In genomic region chr1:76737003-76737402, GRCm38 (mm10) we compare ENCODE assay signal across 21 mouse cellular contexts.
A peak's percentile ranks its signal among the peaks of the same experiment; 100 is the strongest.
DNase-seq lines count a peak whose midpoint lies in the region; ATAC-seq and TF ChIP-seq lines count a peak whose summit lies in the region.
"Had no signal": no experiment of that assay in that cellular context is flagged by ENCODE, and none has a peak within 500 bp of the region (broad histone marks: within the 10 kb centered on the region; RNA-seq: fewer than 3 reads in every experiment).

No protein-coding gene starts in this region.

- WGBS in limb, embryonic 12.5 days = 32% methylated on average over 1 of the region's 1 CpGs
- 52% methylated on average over 1 of the region's 1 CpGs for WGBS in midbrain, embryonic 11.5 days
- 55% methylated on average over 1 of the region's 1 CpGs for WGBS in midbrain, postnatal 0 days

- no peak overlapping the region for H3K4me3 ChIP-seq in limb, embryonic 12.5 days (replicated peaks)
- H3K4me3 ChIP-seq in midbrain, embryonic 11.5 days (ENCODE audit: low read depth, low read length) = no peak overlapping the region
- no peak overlapping the region for H3K4me3 ChIP-seq in midbrain, postnatal 0 days (ENCODE audit: low read depth, low read length)
- H3K4me3 ChIP-seq: heart, embryonic 15.5 days; intestine, embryonic 15.5 days; midbrain, embryonic 10.5 days; neural tube, embryonic 15.5 days had no signal

- DNase-seq in embryo, embryonic 10.5 days (ENCODE audit: low spot score) = peak; percentile 11
- DNase-seq in embryo, embryonic 11 days = no peak
- peak; percentile 22 for DNase-seq in cerebellum, adult 11-12 months
- peak; percentile 31 to 42 for DNase-seq in cerebellum, postnatal 10 days
- DNase-seq in midbrain, embryonic 11.5 days (ENCODE audit: low spot score, missing footprints) = no peak
- no peak for DNase-seq in right cerebral cortex, postnatal 10 days (ENCODE audit: low spot score in 2 of 2)
- no peak for DNase-seq in midbrain, postnatal 0 days (ENCODE audit: low spot score)
- DNase-seq: gastrocnemius, postnatal 36 days; heart, postnatal 4 days; kidney, adult 8-10 months; right cerebral cortex, postnatal 14 days; thymus, adult 2 months; thymus, postnatal 4 days had no signal

- no peaks in the 10 kb centered on the region for H3K27me3 ChIP-seq in limb, embryonic 12.5 days
- H3K27me3 ChIP-seq in midbrain, embryonic 11.5 days (ENCODE audit: control insufficient read depth, insufficient read depth, low read length) = no peaks in the 10 kb centered on the region
- H3K27me3 ChIP-seq in midbrain, postnatal 0 days (ENCODE audit: insufficient read depth, low read length) = no peaks in the 10 kb centered on the region
- H3K27me3 ChIP-seq: heart, embryonic 15.5 days; intestine, embryonic 15.5 days; neural tube, embryonic 15.5 days had no signal

- no peaks in the 10 kb centered on the region for H3K36me3 ChIP-seq in limb, embryonic 12.5 days
- H3K36me3 ChIP-seq in midbrain, embryonic 11.5 days (ENCODE audit: control insufficient read depth, insufficient read depth, low read length) = no peaks in the 10 kb centered on the region
- no peaks in the 10 kb centered on the region for H3K36me3 ChIP-seq in midbrain, postnatal 0 days (ENCODE audit: insufficient read depth, low read length)
- H3K36me3 ChIP-seq: heart, embryonic 15.5 days; intestine, embryonic 15.5 days; midbrain, embryonic 10.5 days; neural tube, embryonic 15.5 days had no signal

- no peak overlapping the region for H3K27ac ChIP-seq in limb, embryonic 12.5 days
- no peak overlapping the region for H3K27ac ChIP-seq in midbrain, embryonic 11.5 days (ENCODE audit: low read depth, low read length)
- no peak overlapping the region for H3K27ac ChIP-seq in midbrain, postnatal 0 days (ENCODE audit: low read depth, low read length)
- H3K27ac ChIP-seq: heart, embryonic 15.5 days; intestine, embryonic 15.5 days; macrophage; midbrain, embryonic 10.5 days; neural tube, embryonic 15.5 days; stomach, postnatal 0 days had no signal

- ATAC-seq in limb, embryonic 12.5 days (ENCODE audit: insufficient number of reproducible peaks, insufficient read depth, low FRiP score, low TSS enrichment, low read depth) = peak; percentile 42; the same call in 1 of the 2 replicates
- no peak for ATAC-seq in midbrain, embryonic 11.5 days (ENCODE audit: low FRiP score)
- no peak for ATAC-seq in midbrain, postnatal 0 days (ENCODE audit: low FRiP score)
- ATAC-seq: forebrain, embryonic 16.5 days; intestine, embryonic 15.5 days had no signal

- H3K9ac ChIP-seq in limb, embryonic 12.5 days (replicated peaks) = no peak overlapping the region
- no peak overlapping the region for H3K9ac ChIP-seq in midbrain, embryonic 11.5 days (ENCODE audit: low read length)
- no peak overlapping the region for H3K9ac ChIP-seq in midbrain, postnatal 0 days (replicated peaks; ENCODE audit: low read length, poor library complexity, severe bottlenecking)
- H3K9ac ChIP-seq: heart, embryonic 15.5 days; intestine, embryonic 15.5 days; neural tube, embryonic 15.5 days had no signal

- no peaks in the 10 kb centered on the region for H3K9me3 ChIP-seq in limb, embryonic 12.5 days
- H3K9me3 ChIP-seq in midbrain, embryonic 11.5 days (ENCODE audit: control insufficient read depth, low read length) = no peaks in the 10 kb centered on the region
- no peaks in the 10 kb centered on the region for H3K9me3 ChIP-seq in midbrain, postnatal 0 days (ENCODE audit: low read length)
- H3K9me3 ChIP-seq: heart, embryonic 15.5 days; intestine, embryonic 15.5 days; midbrain, embryonic 10.5 days; neural tube, embryonic 15.5 days had no signal

- H3K4me2 ChIP-seq in limb, embryonic 12.5 days = no peak overlapping the region
- no peak overlapping the region for H3K4me2 ChIP-seq in midbrain, embryonic 11.5 days
- no peak overlapping the region for H3K4me2 ChIP-seq in midbrain, postnatal 0 days (ENCODE audit: low read depth, low read length, poor library complexity, severe bottlenecking)
- H3K4me2 ChIP-seq: heart, embryonic 15.5 days; intestine, embryonic 15.5 days; neural tube, embryonic 15.5 days had no signal

- TF ChIP-seq CTCF in midbrain, postnatal 0 days (IDR thresholded peaks at IDR 0.05) = no peak

- H3K4me1 ChIP-seq in limb, embryonic 12.5 days (replicated peaks) = peaks cover 5% of the 10 kb centered on the region
- no peaks in the 10 kb centered on the region for H3K4me1 ChIP-seq in midbrain, embryonic 11.5 days (ENCODE audit: control insufficient read depth, insufficient read depth, low read length)
- no peaks in the 10 kb centered on the region for H3K4me1 ChIP-seq in midbrain, postnatal 0 days (ENCODE audit: insufficient read depth, low read length)
- H3K4me1 ChIP-seq: heart, embryonic 15.5 days; intestine, embryonic 15.5 days; midbrain, embryonic 10.5 days; neural tube, embryonic 15.5 days had no signal

Comparison
In these comparisons a context has a peak if more than half of its experiments do, and no peak if none do; other contexts are left out.
1. DNase-seq: peak in embryo, embryonic 10.5 days (single experiment), cerebellum, adult 11-12 months (single experiment) and cerebellum, postnatal 10 days (2 of 2); none in embryo, embryonic 11 days (single experiment), midbrain, embryonic 11.5 days (single experiment), right cerebral cortex, postnatal 10 days (0 of 2) and midbrain, postnatal 0 days (single experiment).